Mouse (Mus musculus): ENCODE data around the gene Utrn. TPM values are rescaled to one million over a fixed set of nuclear protein-coding genes. Genes with fewer than 3 reads are reported as not detected.

Utrn gene
- polyA plus RNA-seq, 1 experiment = 5.7 TPM

GRCm38 (mm10) chr10:12723269-12723668 is 145.9 kb downstream of the Utrn start:
- no peaks in the 10 kb centered on the region for H3K27me3 ChIP-seq (ENCODE audit: control insufficient read depth, insufficient read depth, low read length)
- no peak overlapping the region for H3K4me3 ChIP-seq (ENCODE audit: control insufficient read depth, low read depth, low read length)
- no peak for TF ChIP-seq POLR2A (IDR thresholded peaks at IDR 0.05; ENCODE audit: control insufficient read depth, low read depth, low read length)
- TF ChIP-seq CTCF (IDR thresholded peaks at IDR 0.05; ENCODE audit: control insufficient read depth, insufficient read depth, insufficient replicate concordance, low read depth, low read length) = no peak
- no peaks in the 10 kb centered on the region for H3K4me1 ChIP-seq (ENCODE audit: control insufficient read depth, insufficient read depth, low read length)
- no peaks in the 10 kb centered on the region for H3K36me3 ChIP-seq (ENCODE audit: control insufficient read depth, insufficient read depth, low read length)
- H3K27ac ChIP-seq (ENCODE audit: control insufficient read depth, insufficient read depth, low read depth, low read length) = no peak overlapping the region

- Histone ChIP-seq H3K27ac (ENCODE audit: control insufficient read depth, insufficient read depth, low read depth, low read length) (no peak overlapping the region), H3K4me1 (ENCODE audit: control insufficient read depth, insufficient read depth, low read length) (no peaks in the 10 kb centered on the region), H3K27me3 (ENCODE audit: control insufficient read depth, insufficient read depth, low read length) (no peaks in the 10 kb centered on the region), H3K36me3 (ENCODE audit: control insufficient read depth, insufficient read depth, low read length) (no peaks in the 10 kb centered on the region), H3K4me3 (ENCODE audit: control insufficient read depth, low read depth, low read length) (no peak overlapping the region)
- no peak for TF ChIP-seq CTCF (IDR thresholded peaks at IDR 0.05; ENCODE audit: control insufficient read depth, insufficient read depth, insufficient replicate concordance, low read depth, low read length)
- TF ChIP-seq POLR2A (IDR thresholded peaks at IDR 0.05; ENCODE audit: control insufficient read depth, low read depth, low read length) = no peak
These were observed 147.1 kb downstream of the Utrn start for GRCm38 (mm10) chr10:12722111-12722510.

GRCm38 (mm10) chr10:12718386-12718785 is 150.8 kb downstream of the Utrn start:
- Histone ChIP-seq H3K4me1 (ENCODE audit: control insufficient read depth, insufficient read depth, low read length) (no peaks in the 10 kb centered on the region), H3K36me3 (ENCODE audit: control insufficient read depth, insufficient read depth, low read length) (no peaks in the 10 kb centered on the region), H3K4me3 (ENCODE audit: control insufficient read depth, low read depth, low read length) (no peak overlapping the region), H3K27ac (ENCODE audit: control insufficient read depth, insufficient read depth, low read depth, low read length) (no peak overlapping the region), H3K27me3 (ENCODE audit: control insufficient read depth, insufficient read depth, low read length) (no peaks in the 10 kb centered on the region)
- TF ChIP-seq POLR2A (IDR thresholded peaks at IDR 0.05; ENCODE audit: control insufficient read depth, low read depth, low read length) = no peak
- no peak for TF ChIP-seq CTCF (IDR thresholded peaks at IDR 0.05; ENCODE audit: control insufficient read depth, insufficient read depth, insufficient replicate concordance, low read depth, low read length)

GRCm38 (mm10) chr10:12717381-12717780 is 151.8 kb downstream of the Utrn start:
- Histone ChIP-seq H3K4me1 (ENCODE audit: control insufficient read depth, insufficient read depth, low read length) (no peaks in the 10 kb centered on the region), H3K27me3 (ENCODE audit: control insufficient read depth, insufficient read depth, low read length) (no peaks in the 10 kb centered on the region), H3K36me3 (ENCODE audit: control insufficient read depth, insufficient read depth, low read length) (no peaks in the 10 kb centered on the region), H3K4me3 (ENCODE audit: control insufficient read depth, low read depth, low read length) (no peak overlapping the region), H3K27ac (ENCODE audit: control insufficient read depth, insufficient read depth, low read depth, low read length) (no peak overlapping the region)
- TF ChIP-seq POLR2A (IDR thresholded peaks at IDR 0.05; ENCODE audit: control insufficient read depth, low read depth, low read length) = no peak
- TF ChIP-seq CTCF (IDR thresholded peaks at IDR 0.05; ENCODE audit: control insufficient read depth, insufficient read depth, insufficient replicate concordance, low read depth, low read length) = no peak

- Histone ChIP-seq H3K4me3 (ENCODE audit: control insufficient read depth, low read depth, low read length) (no peak overlapping the region), H3K27me3 (ENCODE audit: control insufficient read depth, insufficient read depth, low read length) (no peaks in the 10 kb centered on the region), H3K4me1 (ENCODE audit: control insufficient read depth, insufficient read depth, low read length) (no peaks in the 10 kb centered on the region), H3K27ac (ENCODE audit: control insufficient read depth, insufficient read depth, low read depth, low read length) (no peak overlapping the region), H3K36me3 (ENCODE audit: control insufficient read depth, insufficient read depth, low read length) (no peaks in the 10 kb centered on the region)
- no peak for TF ChIP-seq POLR2A (IDR thresholded peaks at IDR 0.05; ENCODE audit: control insufficient read depth, low read depth, low read length)
- TF ChIP-seq CTCF (IDR thresholded peaks at IDR 0.05; ENCODE audit: control insufficient read depth, insufficient read depth, insufficient replicate concordance, low read depth, low read length) = no peak
These were observed 152.4 kb downstream of the Utrn start for GRCm38 (mm10) chr10:12716657-12717327.

- no peaks in the 10 kb centered on the region for H3K36me3 ChIP-seq (ENCODE audit: control insufficient read depth, insufficient read depth, low read length)
- H3K4me3 ChIP-seq (ENCODE audit: control insufficient read depth, low read depth, low read length) = no peak overlapping the region
- no peaks in the 10 kb centered on the region for H3K4me1 ChIP-seq (ENCODE audit: control insufficient read depth, insufficient read depth, low read length)
- H3K27ac ChIP-seq (ENCODE audit: control insufficient read depth, insufficient read depth, low read depth, low read length) = no peak overlapping the region
- no peaks in the 10 kb centered on the region for H3K27me3 ChIP-seq (ENCODE audit: control insufficient read depth, insufficient read depth, low read length)
- TF ChIP-seq CTCF (IDR thresholded peaks at IDR 0.05; ENCODE audit: control insufficient read depth, insufficient read depth, insufficient replicate concordance, low read depth, low read length) (no peak), POLR2A (IDR thresholded peaks at IDR 0.05; ENCODE audit: control insufficient read depth, low read depth, low read length) (no peak)
These were observed 155.8 kb downstream of the Utrn start for GRCm38 (mm10) chr10:12713236-12713855.

- TF ChIP-seq CTCF (IDR thresholded peaks at IDR 0.05; ENCODE audit: control insufficient read depth, insufficient read depth, insufficient replicate concordance, low read depth, low read length) (no peak), POLR2A (IDR thresholded peaks at IDR 0.05; ENCODE audit: control insufficient read depth, low read depth, low read length) (no peak)
- Histone ChIP-seq H3K27ac (ENCODE audit: control insufficient read depth, insufficient read depth, low read depth, low read length) (no peak overlapping the region), H3K4me3 (ENCODE audit: control insufficient read depth, low read depth, low read length) (no peak overlapping the region), H3K27me3 (ENCODE audit: control insufficient read depth, insufficient read depth, low read length) (no peaks in the 10 kb centered on the region), H3K4me1 (ENCODE audit: control insufficient read depth, insufficient read depth, low read length) (no peaks in the 10 kb centered on the region), H3K36me3 (ENCODE audit: control insufficient read depth, insufficient read depth, low read length) (no peaks in the 10 kb centered on the region)
These were observed 157.8 kb downstream of the Utrn start for GRCm38 (mm10) chr10:12711332-12711831.

All from testis, adult 2 months (tissue).